In the genomic region with DNA sequence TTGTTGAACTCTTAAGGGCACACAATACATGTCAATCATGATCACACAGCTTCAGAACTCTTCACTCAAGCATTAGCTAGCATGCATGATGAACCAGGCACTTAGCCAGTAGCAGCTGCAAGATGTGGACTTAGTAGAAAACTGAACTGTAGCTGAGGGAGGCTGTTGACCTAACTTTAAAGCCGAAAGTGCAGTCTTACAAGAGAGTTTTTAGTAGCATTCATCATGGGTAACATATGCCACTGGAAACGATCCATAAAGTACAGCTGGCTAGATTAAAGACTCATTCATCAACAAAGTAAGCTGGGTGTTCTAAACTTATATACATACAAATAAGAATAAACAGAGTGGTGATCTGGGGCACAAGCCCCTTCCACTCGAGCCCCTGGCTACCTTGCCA, we compare ENCODE assay signal across 25 mouse cellular contexts.
DNase-seq lines count a peak whose midpoint lies in the region; ATAC-seq and TF ChIP-seq lines count a peak whose summit lies in the region.
"Had no signal": no experiment of that assay in that cellular context is flagged by ENCODE, and none has a peak within 500 bp of the region (broad histone marks: within the 10 kb centered on the region; RNA-seq: fewer than 3 reads in every experiment).

No protein-coding gene starts in this region.

- no peak overlapping the region for H3K4me2 ChIP-seq in forebrain, postnatal 0 days (ENCODE audit: low read depth)
- no peak overlapping the region for H3K4me2 ChIP-seq in forebrain, embryonic 11.5 days (ENCODE audit: low read depth, low read length, severe bottlenecking)
- H3K4me2 ChIP-seq: embryonic facial prominence, embryonic 15.5 days; limb, embryonic 13.5 days; liver, embryonic 12.5 days; midbrain, embryonic 12.5 days had no signal

- no peak for TF ChIP-seq CTCF in forebrain, postnatal 0 days (IDR thresholded peaks at IDR 0.05; ENCODE audit: low read depth)

- H3K27me3 ChIP-seq in forebrain, postnatal 0 days (ENCODE audit: insufficient read depth, low read length) = no peaks in the 10 kb centered on the region
- H3K27me3 ChIP-seq in forebrain, embryonic 11.5 days (ENCODE audit: control insufficient read depth, insufficient read depth, low read length) = no peaks in the 10 kb centered on the region
- H3K27me3 ChIP-seq: embryonic facial prominence, embryonic 15.5 days; limb, embryonic 13.5 days; liver, embryonic 12.5 days; midbrain, embryonic 12.5 days had no signal

- no peak for ATAC-seq in forebrain, postnatal 0 days
- ATAC-seq in forebrain, embryonic 11.5 days (replicated peaks; ENCODE audit: low FRiP score) = no peak
- ATAC-seq: activated CD4-positive, CD25-positive, alpha-beta regulatory T cell, adult 4 months; hindbrain, embryonic 16.5 days; intestine, embryonic 16.5 days; liver, embryonic 12.5 days had no signal

- whole genome bisulfite sequencing in forebrain, postnatal 0 days = 55% methylated on average over 3 of the region's 3 CpGs
- WGBS in forebrain, embryonic 11.5 days = 82% methylated on average over 3 of the region's 3 CpGs

- H3K9ac ChIP-seq in forebrain, postnatal 0 days = no peak overlapping the region
- no peak overlapping the region for H3K9ac ChIP-seq in forebrain, embryonic 11.5 days (ENCODE audit: low read length)
- H3K9ac ChIP-seq: embryonic facial prominence, embryonic 15.5 days; limb, embryonic 13.5 days; liver, embryonic 12.5 days; midbrain, embryonic 12.5 days had no signal

- no peaks in the 10 kb centered on the region for H3K4me1 ChIP-seq in forebrain, postnatal 0 days (ENCODE audit: insufficient read depth)
- H3K4me1 ChIP-seq in forebrain, embryonic 11.5 days (replicated peaks; ENCODE audit: control insufficient read depth, insufficient read depth, low read length) = no peaks in the 10 kb centered on the region
- H3K4me1 ChIP-seq: embryonic facial prominence, embryonic 15.5 days; heart, embryonic 10.5 days; limb, embryonic 13.5 days; liver, embryonic 12.5 days; midbrain, embryonic 12.5 days had no signal

- no peaks in the 10 kb centered on the region for H3K9me3 ChIP-seq in forebrain, postnatal 0 days (ENCODE audit: low read length)
- no peaks in the 10 kb centered on the region for H3K9me3 ChIP-seq in forebrain, embryonic 11.5 days (ENCODE audit: control insufficient read depth, low read length)
- H3K9me3 ChIP-seq: embryonic facial prominence, embryonic 15.5 days; heart, embryonic 10.5 days; limb, embryonic 13.5 days; liver, embryonic 12.5 days; midbrain, embryonic 12.5 days had no signal

- no peak overlapping the region for H3K27ac ChIP-seq in forebrain, postnatal 0 days (ENCODE audit: low read depth, low read length)
- H3K27ac ChIP-seq in forebrain, embryonic 11.5 days (ENCODE audit: low read depth, low read length) = no peak overlapping the region
- H3K27ac ChIP-seq: embryonic facial prominence, embryonic 15.5 days; heart, embryonic 10.5 days; limb, embryonic 13.5 days; liver, embryonic 12.5 days; midbrain, embryonic 12.5 days had no signal

- H3K36me3 ChIP-seq in forebrain, postnatal 0 days (ENCODE audit: insufficient read depth) = no peaks in the 10 kb centered on the region
- H3K36me3 ChIP-seq in forebrain, embryonic 11.5 days (ENCODE audit: control insufficient read depth, insufficient read depth, low read length) = no peaks in the 10 kb centered on the region
- H3K36me3 ChIP-seq: embryonic facial prominence, embryonic 15.5 days; heart, embryonic 10.5 days; limb, embryonic 13.5 days; liver, embryonic 12.5 days; midbrain, embryonic 12.5 days had no signal

- no peak overlapping the region for H3K4me3 ChIP-seq in forebrain, postnatal 0 days (ENCODE audit: low read depth, low read length)
- no peak overlapping the region for H3K4me3 ChIP-seq in forebrain, embryonic 11.5 days (ENCODE audit: low read depth, low read length)
- H3K4me3 ChIP-seq: embryonic facial prominence, embryonic 15.5 days; heart, embryonic 10.5 days; limb, embryonic 13.5 days; liver, embryonic 12.5 days; midbrain, embryonic 12.5 days had no signal

- peak; percentile 22 for DNase-seq in forebrain, postnatal 0 days
- DNase-seq in forebrain, embryonic 11.5 days (ENCODE audit: low spot score) = no peak
- DNase-seq in kidney, postnatal 4 days = peak; percentile 9 to 26
- DNase-seq in kidney, adult 18-20 months = no peak
- peak; percentile 10 for DNase-seq in right cerebral cortex, adult 18-20 months
- DNase-seq in right cerebral cortex, postnatal 25 days = no peak
- DNase-seq in thymus, postnatal 0 days (ENCODE audit: low spot score) = no peak
- DNase-seq: adrenal gland, postnatal 10 days; cerebellum, adult 8-10 months; cerebellum, postnatal 36 days; embryo, embryonic 11 days; gastrocnemius, postnatal 10 days; layer of hippocampus, adult 9-11 months; lung, adult 18-20 months; right cerebral cortex, postnatal 14 days; spleen, adult 18-20 months; thymus, postnatal 14 days had no signal

Comparison
In these comparisons a context has a peak if more than half of its experiments do, and no peak if none do; other contexts are left out.
1. DNase-seq: peak in forebrain, postnatal 0 days (single experiment), kidney, postnatal 4 days (2 of 2) and right cerebral cortex, adult 18-20 months (single experiment); none in forebrain, embryonic 11.5 days (single experiment), kidney, adult 18-20 months (single experiment), right cerebral cortex, postnatal 25 days (single experiment) and thymus, postnatal 0 days (single experiment).